Mouse (Mus musculus) brain, embryonic 14.5 days (tissue): ENCODE data around the gene Pfn3. TPM values are rescaled to one million over a fixed set of nuclear protein-coding genes. Genes with fewer than 3 reads are reported as not detected.

Source experiments
- DNase-seq: peaks from one replicate; pipeline ENCODE4 v3.0.0-alpha.2; 2011; ENCODE audit warnings: low read depth
- CTCF ChIP-seq: fragments of 200-500 bp; IDR thresholded peaks from 2 replicates; pipeline ENCODE4 v1.5.1; 2012; ENCODE audit warnings: inconsistent platforms, mild to moderate bottlenecking, moderate library complexity, borderline replicate concordance; ENCODE audit not compliant: insufficient read depth, insufficient read length; ENCODE audit errors: extremely low read depth
- POLR2A ChIP-seq: fragments of 200-500 bp; IDR thresholded peaks from 2 replicates; pipeline ENCODE4 v1.6.1; 2012; ENCODE audit warnings: mild to moderate bottlenecking, inconsistent platforms, borderline replicate concordance; ENCODE audit not compliant: poor library complexity, insufficient read depth, insufficient read length, severe bottlenecking; ENCODE audit errors: extremely low read depth
- polyA plus RNA-seq: library from polyadenylated mRNA; depleted of rRNA; stranded (reverse); fragments of >200 nt; gene quantifications from 2 replicates; pipeline ENCODE4 v1.2.3, GENCODE M21; 2012

The Pfn3 gene
- polyA plus RNA-seq, 1 experiment, result 0.51 TPM

GRCm38 (mm10) chr13:55426613-55427012 lies 11.6 kb upstream of the Pfn3 start, which contains the start of gene F12:
Gene F12 (minus strand): TSS chr13:55426793.
- no peak for TF ChIP-seq POLR2A
- no peak for TF ChIP-seq CTCF
- DNase-seq, result no peak

- peak; percentile 80 for DNase-seq
- TF ChIP-seq CTCF (peak; percentile 76), POLR2A (no peak)
Observed at GRCm38 (mm10) chr13:55420933-55421800, 6.1 kb upstream of the Pfn3 start.

- TF ChIP-seq POLR2A, result no peak
- no peak for TF ChIP-seq CTCF
- DNase-seq, result no peak
Observed at GRCm38 (mm10) chr13:55420018-55420932, 5.2 kb upstream of the Pfn3 start.

GRCm38 (mm10) chr13:55419142-55419541 lies 4.1 kb upstream of the Pfn3 start:
- DNase-seq, result no peak
- no peak for TF ChIP-seq POLR2A
- TF ChIP-seq CTCF, result no peak

- peak; percentile 77 for DNase-seq
- TF ChIP-seq CTCF, result peak; percentile 87
- TF ChIP-seq POLR2A, result no peak
Observed at GRCm38 (mm10) chr13:55418004-55418403, 3.0 kb upstream of the Pfn3 start.

GRCm38 (mm10) chr13:55413333-55413732 lies 1.7 kb downstream of the Pfn3 start:
- no peak for DNase-seq

GRCm38 (mm10) chr13:55412643-55413307 lies 2.3 kb downstream of the Pfn3 start:
- no peak for DNase-seq
- no peak for TF ChIP-seq POLR2A
- TF ChIP-seq CTCF, result no peak

More at GRCm38 (mm10) chr13:55413333-55413732, 1.7 kb downstream of the Pfn3 start:
- TF ChIP-seq CTCF, result no peak
- no peak for TF ChIP-seq POLR2A

GRCm38 (mm10) chr13:55411826-55412225 lies 3.2 kb downstream of the Pfn3 start:
- TF ChIP-seq POLR2A (no peak), CTCF (no peak)
- no peak for DNase-seq

- DNase-seq, result no peak
- no peak for TF ChIP-seq POLR2A
- TF ChIP-seq CTCF, result no peak
Observed at GRCm38 (mm10) chr13:55408546-55409120, 6.4 kb downstream of the Pfn3 start.

GRCm38 (mm10) chr13:55407341-55407740 lies 7.7 kb downstream of the Pfn3 start:
- DNase-seq, result no peak
- no peak for TF ChIP-seq POLR2A
- TF ChIP-seq CTCF, result no peak

- TF ChIP-seq CTCF (no peak), POLR2A (no peak)
- DNase-seq, result no peak
Observed at GRCm38 (mm10) chr13:55405783-55406390, 9.1 kb downstream of the Pfn3 start.
